Mouse (Mus musculus): ENCODE measurements around the gene Cdr2.
"Not testable (repeated sequence)": the region's sequence is repeated elsewhere in the genome, so short reads cannot be mapped to it uniquely, and the experiment has no call there.

Cdr2 gene

GRCm38 (mm10) chr7:120982200-120982841 is at the start of gene Cdr2, which contains the start of gene Mfsd13b:
Gene Cdr2, minus strand, starts transcription at chr7:120982312.
Gene Mfsd13b, plus strand, starts transcription at chr7:120982509.
- peak; percentile 95 to 98 for DNase-seq (ENCODE audit: low spot score in 2 of 2)

GRCm38 (mm10) chr7:121029947-121030346 is 47.8 kb upstream of the Cdr2 start:
- not testable (repeated sequence) for DNase-seq (ENCODE audit: low spot score in 2 of 2)

GRCm38 (mm10) chr7:121026300-121026699 is 44.2 kb upstream of the Cdr2 start:
- DNase-seq (ENCODE audit: low spot score in 2 of 2) = no peak

- no peak for DNase-seq (ENCODE audit: low spot score in 2 of 2)
Measured at GRCm38 (mm10) chr7:121025221-121026008, 43.3 kb upstream of the Cdr2 start.

- DNase-seq (ENCODE audit: low spot score in 2 of 2) = no peak
Measured at GRCm38 (mm10) chr7:121020277-121020676, 38.2 kb upstream of the Cdr2 start.

GRCm38 (mm10) chr7:121018778-121019177 is 36.7 kb upstream of the Cdr2 start:
- DNase-seq (ENCODE audit: low spot score in 2 of 2) = no peak

- no peak for DNase-seq (ENCODE audit: low spot score in 2 of 2)
Measured at GRCm38 (mm10) chr7:121014486-121014885, 32.4 kb upstream of the Cdr2 start.

- no peak for DNase-seq (ENCODE audit: low spot score in 2 of 2)
Measured at GRCm38 (mm10) chr7:121011794-121012689, 29.9 kb upstream of the Cdr2 start.

GRCm38 (mm10) chr7:121003793-121004418 is 21.8 kb upstream of the Cdr2 start:
- DNase-seq (ENCODE audit: low spot score in 2 of 2) = no peak

- no peak for DNase-seq (ENCODE audit: low spot score in 2 of 2)
Measured at GRCm38 (mm10) chr7:121002407-121002928, 20.4 kb upstream of the Cdr2 start.

GRCm38 (mm10) chr7:121001879-121002278 is 19.8 kb upstream of the Cdr2 start:
- no peak for DNase-seq (ENCODE audit: low spot score in 2 of 2)

GRCm38 (mm10) chr7:121000065-121000822 is 18.1 kb upstream of the Cdr2 start:
- DNase-seq (ENCODE audit: low spot score in 2 of 2) = no peak

- DNase-seq (ENCODE audit: low spot score in 2 of 2) = no peak
Measured at GRCm38 (mm10) chr7:120999021-120999530, 17.0 kb upstream of the Cdr2 start.

GRCm38 (mm10) chr7:120991191-120991590 is 9.1 kb upstream of the Cdr2 start:
- peak; percentile 5 to 16 for DNase-seq (ENCODE audit: low spot score in 2 of 2)

- DNase-seq (ENCODE audit: low spot score in 2 of 2) = no peak
Measured at GRCm38 (mm10) chr7:120982968-120983367, 856 bp upstream of the Cdr2 start.

GRCm38 (mm10) chr7:120980931-120981924 is 884 bp downstream of the Cdr2 start:
- peak; percentile 25 to 42 for DNase-seq (ENCODE audit: low spot score in 2 of 2)

- no peak for DNase-seq (ENCODE audit: low spot score in 2 of 2)
Measured at GRCm38 (mm10) chr7:120980041-120980440, 2.1 kb downstream of the Cdr2 start.

GRCm38 (mm10) chr7:120977063-120977462 is 5.0 kb downstream of the Cdr2 start:
- no peak for DNase-seq (ENCODE audit: low spot score in 2 of 2)

- no peak for DNase-seq (ENCODE audit: low spot score in 2 of 2)
Measured at GRCm38 (mm10) chr7:120974001-120974400, 8.1 kb downstream of the Cdr2 start.

Data from frontal cortex, postnatal 36 days (tissue).